In genomic region chr6:36857627-36858257, GRCm38 (mm10) we compare ENCODE assay signal across 9 mouse cellular contexts. TPM values are rescaled to one million over a fixed set of nuclear protein-coding genes. Genes with fewer than 3 reads are reported as not detected.
DNase-seq lines count a peak whose midpoint lies in the region; ATAC-seq lines count a peak whose summit lies in the region.
"Had no signal": no experiment of that assay in that cellular context is flagged by ENCODE, and none has a peak within 500 bp of the region (broad histone marks: within the 10 kb centered on the region; RNA-seq: fewer than 3 reads in every experiment).

No protein-coding gene starts in this region.

- H3K27me3 ChIP-seq in hindbrain, embryonic 11.5 days (ENCODE audit: control insufficient read depth, insufficient read depth, low read length), result no peaks in the 10 kb centered on the region
- no peaks in the 10 kb centered on the region for H3K27me3 ChIP-seq in midbrain, embryonic 14.5 days (ENCODE audit: control insufficient read depth, insufficient read depth, low read length)

- DNase-seq in frontal cortex, postnatal 10 days (ENCODE audit: low spot score in 2 of 2), result no peak
- DNase-seq in embryo, embryonic 10.5 days (ENCODE audit: low spot score), result peak; percentile 64
- peak; percentile 62 for DNase-seq in hindbrain, embryonic 11.5 days (ENCODE audit: low spot score)
- peak; percentile 69 for DNase-seq in midbrain, embryonic 14.5 days
- DNase-seq in MN1 (ENCODE audit: low spot score), result no peak
- no peak for DNase-seq in layer of hippocampus, postnatal 36 days

- no peaks in the 10 kb centered on the region for H3K4me1 ChIP-seq in hindbrain, embryonic 11.5 days (replicated peaks; ENCODE audit: control insufficient read depth, insufficient read depth, low read length)
- peaks cover 12% of the 10 kb centered on the region; the same call in 1 of the 2 replicates for H3K4me1 ChIP-seq in midbrain, embryonic 14.5 days (ENCODE audit: control insufficient read depth, insufficient read depth, low read length)

- 13% methylated on average over 6 of the region's 6 CpGs for WGBS in hindbrain, embryonic 11.5 days
- WGBS in midbrain, embryonic 14.5 days, result 8% methylated on average over 6 of the region's 6 CpGs

- no peaks in the 10 kb centered on the region for H3K36me3 ChIP-seq in hindbrain, embryonic 11.5 days (ENCODE audit: control insufficient read depth, insufficient read depth, low read length)
- H3K36me3 ChIP-seq in midbrain, embryonic 14.5 days (ENCODE audit: control insufficient read depth, insufficient read depth, low read length), result no peaks in the 10 kb centered on the region

- peak overlapping the region; percentile 73; the same call in 1 of the 2 replicates for H3K27ac ChIP-seq in hindbrain, embryonic 11.5 days (ENCODE audit: low read depth, low read length)
- peak overlapping the region; percentile 58 for H3K27ac ChIP-seq in midbrain, embryonic 14.5 days (replicated peaks; ENCODE audit: low read depth, low read length)
- H3K27ac ChIP-seq: liver, embryonic 14.5 days had no signal

- no peak overlapping the region for H3K9ac ChIP-seq in hindbrain, embryonic 11.5 days (ENCODE audit: low read depth, low read length)
- no peak overlapping the region for H3K9ac ChIP-seq in midbrain, embryonic 14.5 days (replicated peaks; ENCODE audit: low read length)
- H3K9ac ChIP-seq: liver, embryonic 14.5 days had no signal

- ATAC-seq in frontal cortex, adult (ENCODE audit: low TSS enrichment), result 0 out of 2 replicates have a peak, but pooled peaks have one; percentile 42
- ATAC-seq in hindbrain, embryonic 11.5 days (ENCODE audit: low FRiP score), result peak; percentile 88
- ATAC-seq in midbrain, embryonic 14.5 days (ENCODE audit: low FRiP score, low TSS enrichment), result peak; percentile 78
- ATAC-seq in CD4-positive, CD25-positive, alpha-beta regulatory T cell, adult 4 months, result no peak

- no peak overlapping the region for H3K4me2 ChIP-seq in hindbrain, embryonic 11.5 days (replicated peaks; ENCODE audit: low read depth, low read length)
- no peak overlapping the region for H3K4me2 ChIP-seq in midbrain, embryonic 14.5 days (ENCODE audit: low read length)

- H3K4me3 ChIP-seq in hindbrain, embryonic 11.5 days (ENCODE audit: low read depth, low read length), result no peak overlapping the region
- H3K4me3 ChIP-seq in midbrain, embryonic 14.5 days (replicated peaks; ENCODE audit: low read depth, low read length), result no peak overlapping the region

- no peaks in the 10 kb centered on the region for H3K9me3 ChIP-seq in hindbrain, embryonic 11.5 days (ENCODE audit: control insufficient read depth, low read length)
- H3K9me3 ChIP-seq in midbrain, embryonic 14.5 days (ENCODE audit: control insufficient read depth, low read length), result no peaks in the 10 kb centered on the region

RNA-seq across cellular contexts. Expression of gene Ptn, which starts 47.7 kb away (rescaled TPM):
- 385 and 413 TPM in 2 replicates for polyA plus RNA-seq in hindbrain, embryonic 11.5 days (2014; fragmentation: Nextera tagmentation; extraction: Ambion mirVana)
- polyA plus RNA-seq in midbrain, embryonic 14.5 days (2014; fragmentation: Nextera tagmentation; extraction: Ambion mirVana), result 680 and 686 TPM in 2 replicates
- polyA plus RNA-seq in CD4-positive, CD25-positive, alpha-beta regulatory T cell, adult 4 months (2017; shearing (Covaris generic)), result not detected
- total RNA-seq in layer of hippocampus, postnatal 36 days (2021), result 100 to 1,000 TPM; 234 TPM

Comparison
In these comparisons a context has a peak if more than half of its experiments do, and no peak if none do; other contexts are left out.
1. DNase-seq: peak in embryo, embryonic 10.5 days (single experiment), hindbrain, embryonic 11.5 days (single experiment) and midbrain, embryonic 14.5 days (single experiment); none in frontal cortex, postnatal 10 days (0 of 2), MN1 (single experiment) and layer of hippocampus, postnatal 36 days (0 of 2).
2. RNA of gene Ptn, which starts 47.7 kb away (polyA plus RNA-seq): 680 to 686 TPM in midbrain, embryonic 14.5 days and 385 to 413 TPM in hindbrain, embryonic 11.5 days; not detected in CD4-positive, CD25-positive, alpha-beta regulatory T cell, adult 4 months; every median in the first group is over 100 times any median in the second.